Mouse (Mus musculus) lung, adult 2 months (tissue): ENCODE measurements around the gene Snd1.

Experiments
- CTCF ChIP-seq: fragments of 200-500 bp; IDR thresholded peaks from 2 replicates; pipeline ENCODE4 v1.5.1; 2011; ENCODE audit warnings: mild to moderate bottlenecking, low read length, control low read depth; ENCODE audit not compliant: insufficient read depth
- POLR2A ChIP-seq: fragments of 200-500 bp; IDR thresholded peaks from 2 replicates; pipeline ENCODE4 v1.6.1; 2011; ENCODE audit warnings: low read depth, mild to moderate bottlenecking, control low read depth, low read length, borderline replicate concordance; ENCODE audit errors: extremely low read depth

DNA sequence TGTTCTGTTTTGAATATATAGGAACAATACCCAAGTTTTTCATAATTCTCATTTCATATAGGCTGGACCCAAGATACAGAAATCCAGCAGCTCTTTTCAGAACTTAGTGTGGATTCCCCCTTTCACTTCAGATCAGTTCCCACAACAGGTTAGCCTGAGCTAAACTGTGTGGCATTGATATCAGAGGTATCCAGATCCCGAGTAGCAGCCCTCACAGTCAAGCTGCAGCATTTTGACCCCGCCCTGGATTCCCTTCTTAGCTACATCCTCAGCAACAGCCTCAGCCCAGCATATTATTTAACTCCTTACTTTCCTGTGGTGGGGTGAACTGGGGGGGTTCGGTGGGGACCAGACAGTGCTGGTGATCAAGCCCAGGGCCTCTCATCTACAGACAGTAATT lies 128.5 kb downstream of the Snd1 start:
- TF ChIP-seq CTCF (no peak), POLR2A (no peak)
